Mouse (Mus musculus): Measurements from ENCODE around the gene Npat. TPM values are rescaled to one million over a fixed set of nuclear protein-coding genes. Genes with fewer than 3 reads are reported as not detected.

The Npat gene
- polyA plus RNA-seq, 2 experiments = 15.1 to 21.1 TPM

DNA sequence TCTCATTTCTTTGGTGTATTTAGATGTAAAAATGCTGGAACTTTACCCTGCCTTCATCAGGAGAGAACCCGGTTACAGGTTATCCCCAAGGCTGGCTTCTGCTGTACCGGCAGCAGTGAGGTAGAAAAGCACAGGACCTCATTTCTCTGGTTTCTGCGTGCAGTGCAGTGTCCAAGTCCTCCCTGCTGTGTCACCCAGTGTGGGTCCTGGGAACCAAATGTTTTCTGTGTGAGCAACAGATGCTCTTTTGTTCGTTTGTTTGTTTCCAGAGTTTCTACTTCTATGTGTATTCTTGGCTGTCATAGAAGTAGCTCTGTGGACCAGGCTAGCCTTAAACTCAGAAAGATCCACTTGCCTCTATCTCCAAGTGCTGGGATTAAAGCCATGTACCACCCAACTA lies 45.0 kb downstream of the Npat start:
- H3K9ac ChIP-seq (ENCODE audit: low read depth, low read length, severe bottlenecking) = no peak overlapping the region
- TF ChIP-seq POLR2A (IDR thresholded peaks at IDR 0.05; ENCODE audit: borderline replicate concordance, extremely low read depth, insufficient read depth, insufficient read length) = no peak
- ATAC-seq (ENCODE audit: low FRiP score, low read depth) (no peak), DNase-seq (ENCODE audit: low spot score) (no peak)
- H3K36me3 ChIP-seq (ENCODE audit: control insufficient read depth, insufficient read depth, low read length) = peaks cover 78% of the 10 kb centered on the region
- WGBS = 89% methylated on average over 4 of the region's 4 CpGs
- no peak overlapping the region for H3K4me2 ChIP-seq (replicated peaks; ENCODE audit: low read depth, low read length, severe bottlenecking)
- no peaks in the 10 kb centered on the region for H3K9me3 ChIP-seq (ENCODE audit: control insufficient read depth, low read length)
- H3K27ac ChIP-seq (replicated peaks; ENCODE audit: low read depth, low read length) = no peak overlapping the region
- H3K4me3 ChIP-seq (replicated peaks; ENCODE audit: low read length) = no peak overlapping the region
- H3K4me1 ChIP-seq (ENCODE audit: control insufficient read depth, insufficient read depth, low read length) = no peaks in the 10 kb centered on the region
- no peaks in the 10 kb centered on the region for H3K27me3 ChIP-seq (ENCODE audit: control insufficient read depth, insufficient read depth, low read length)

DNA sequence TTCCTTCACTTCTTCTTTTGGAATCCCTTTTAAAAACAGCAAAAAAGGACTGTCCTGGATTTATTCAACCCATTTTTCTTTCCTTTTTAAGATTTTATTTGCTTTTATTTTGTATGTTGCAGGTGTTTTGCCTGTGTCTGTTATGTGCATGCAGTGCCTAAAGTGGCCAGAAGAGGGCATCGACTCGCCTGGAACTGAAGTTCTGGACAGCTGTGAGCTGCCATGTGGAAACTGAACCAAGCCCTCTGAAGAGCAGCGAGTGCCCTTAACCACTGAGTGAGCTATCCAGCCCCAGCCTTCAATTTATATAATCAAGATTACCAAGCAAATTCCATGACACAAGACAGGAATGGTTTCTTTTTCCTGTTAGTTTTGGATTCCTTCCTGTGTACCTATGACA lies 57.9 kb downstream of the Npat start:
- Histone ChIP-seq H3K4me1 (ENCODE audit: control insufficient read depth, insufficient read depth, low read length) (no peaks in the 10 kb centered on the region), H3K9me3 (ENCODE audit: control insufficient read depth, low read length) (no peaks in the 10 kb centered on the region), H3K27ac (replicated peaks; ENCODE audit: low read depth, low read length) (no peak overlapping the region), H3K9ac (ENCODE audit: low read depth, low read length, severe bottlenecking) (no peak overlapping the region), H3K36me3 (ENCODE audit: control insufficient read depth, insufficient read depth, low read length) (peaks cover 62% of the 10 kb centered on the region), H3K4me2 (replicated peaks; ENCODE audit: low read depth, low read length, severe bottlenecking) (no peak overlapping the region), H3K27me3 (ENCODE audit: control insufficient read depth, insufficient read depth, low read length) (no peaks in the 10 kb centered on the region), H3K4me3 (replicated peaks; ENCODE audit: low read length) (no peak overlapping the region)
- DNase-seq (ENCODE audit: low spot score) (peak; percentile 35), ATAC-seq (ENCODE audit: low FRiP score, low read depth) (no peak)
- no peak for TF ChIP-seq POLR2A (IDR thresholded peaks at IDR 0.05; ENCODE audit: borderline replicate concordance, extremely low read depth, insufficient read depth, insufficient read length)
- 23% methylated on average over 3 of the region's 3 CpGs for WGBS

DNA sequence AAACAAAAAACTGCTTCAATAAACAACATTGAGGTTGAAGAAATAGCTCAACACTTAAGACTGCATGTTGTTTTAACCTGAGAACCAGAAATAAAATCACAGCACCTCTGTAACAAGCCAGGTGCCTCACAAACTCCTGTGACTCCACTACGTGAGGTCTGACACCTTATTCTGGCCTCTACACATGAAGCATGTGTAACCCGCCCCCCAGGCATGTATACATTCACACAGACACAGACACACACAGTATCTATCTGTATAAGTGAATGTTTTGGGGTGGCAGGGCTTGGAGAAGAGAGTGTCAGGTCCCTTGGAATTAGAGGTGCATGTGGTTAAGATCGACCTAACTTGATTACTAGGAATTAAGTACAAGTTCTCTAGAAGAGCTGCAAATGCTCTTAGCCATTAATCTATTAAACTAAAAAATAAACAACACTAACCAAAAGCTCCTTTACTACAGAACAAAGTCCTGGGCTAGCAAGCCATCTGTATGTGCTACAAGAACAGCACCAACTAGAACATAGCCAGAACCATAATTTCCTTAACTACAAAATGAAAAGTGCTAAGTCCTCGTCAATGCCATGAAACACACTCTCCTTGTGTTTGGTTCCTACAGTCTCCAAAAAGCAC lies 60.2 kb downstream of the Npat start:
- Histone ChIP-seq H3K27me3 (ENCODE audit: control insufficient read depth, insufficient read depth, low read length) (no peaks in the 10 kb centered on the region), H3K4me1 (ENCODE audit: control insufficient read depth, insufficient read depth, low read length) (no peaks in the 10 kb centered on the region), H3K27ac (replicated peaks; ENCODE audit: low read depth, low read length) (no peak overlapping the region), H3K4me3 (replicated peaks; ENCODE audit: low read length) (no peak overlapping the region), H3K9ac (ENCODE audit: low read depth, low read length, severe bottlenecking) (no peak overlapping the region), H3K4me2 (replicated peaks; ENCODE audit: low read depth, low read length, severe bottlenecking) (no peak overlapping the region), H3K9me3 (ENCODE audit: control insufficient read depth, low read length) (no peaks in the 10 kb centered on the region), H3K36me3 (ENCODE audit: control insufficient read depth, insufficient read depth, low read length) (peaks cover 43% of the 10 kb centered on the region)
- DNase-seq (ENCODE audit: low spot score) (no peak), ATAC-seq (ENCODE audit: low FRiP score, low read depth) (no peak)
- WGBS = 79% methylated on average over 4 of the region's 4 CpGs
- no peak for TF ChIP-seq POLR2A (IDR thresholded peaks at IDR 0.05; ENCODE audit: borderline replicate concordance, extremely low read depth, insufficient read depth, insufficient read length)

- no peak overlapping the region for H3K4me2 ChIP-seq (replicated peaks; ENCODE audit: low read depth, low read length, severe bottlenecking)
- no peak for TF ChIP-seq POLR2A (IDR thresholded peaks at IDR 0.05; ENCODE audit: borderline replicate concordance, extremely low read depth, insufficient read depth, insufficient read length)
- H3K4me1 ChIP-seq (ENCODE audit: control insufficient read depth, insufficient read depth, low read length) = no peaks in the 10 kb centered on the region
- no peak overlapping the region for H3K27ac ChIP-seq (replicated peaks; ENCODE audit: low read depth, low read length)
- DNase-seq (ENCODE audit: low spot score) (no peak), ATAC-seq (ENCODE audit: low FRiP score, low read depth) (no peak)
- H3K27me3 ChIP-seq (ENCODE audit: control insufficient read depth, insufficient read depth, low read length) = no peaks in the 10 kb centered on the region
- no peak overlapping the region for H3K9ac ChIP-seq (ENCODE audit: low read depth, low read length, severe bottlenecking)
- H3K9me3 ChIP-seq (ENCODE audit: control insufficient read depth, low read length) = no peaks in the 10 kb centered on the region
- 75% methylated on average over 6 of the region's 6 CpGs for WGBS
- peaks cover 29% of the 10 kb centered on the region for H3K36me3 ChIP-seq (ENCODE audit: control insufficient read depth, insufficient read depth, low read length)
- no peak overlapping the region for H3K4me3 ChIP-seq (replicated peaks; ENCODE audit: low read length)
These were observed 61.8 kb downstream of the Npat start for GRCm38 (mm10) chr9:53598631-53599030.

GRCm38 (mm10) chr9:53601541-53601940 lies 64.7 kb downstream of the Npat start:
- no peak overlapping the region for H3K9ac ChIP-seq (ENCODE audit: low read depth, low read length, severe bottlenecking)
- no peaks in the 10 kb centered on the region for H3K27me3 ChIP-seq (ENCODE audit: control insufficient read depth, insufficient read depth, low read length)
- TF ChIP-seq POLR2A (IDR thresholded peaks at IDR 0.05; ENCODE audit: borderline replicate concordance, extremely low read depth, insufficient read depth, insufficient read length) = no peak
- H3K4me1 ChIP-seq (ENCODE audit: control insufficient read depth, insufficient read depth, low read length) = no peaks in the 10 kb centered on the region
- H3K27ac ChIP-seq (replicated peaks; ENCODE audit: low read depth, low read length) = no peak overlapping the region
- DNase-seq (ENCODE audit: low spot score) (no peak), ATAC-seq (ENCODE audit: low FRiP score, low read depth) (no peak)
- no peaks in the 10 kb centered on the region for H3K9me3 ChIP-seq (ENCODE audit: control insufficient read depth, low read length)
- WGBS = 94% methylated on average over 2 of the region's 2 CpGs
- peaks cover 10% of the 10 kb centered on the region; the same call in 1 of the 2 replicates for H3K36me3 ChIP-seq (ENCODE audit: control insufficient read depth, insufficient read depth, low read length)
- no peak overlapping the region for H3K4me3 ChIP-seq (replicated peaks; ENCODE audit: low read length)
- no peak overlapping the region for H3K4me2 ChIP-seq (replicated peaks; ENCODE audit: low read depth, low read length, severe bottlenecking)

Data from limb, embryonic 14.5 days (tissue).